Mouse (Mus musculus) gastrocnemius, postnatal 14 days (tissue): ENCODE results near the gene Med24. TPM values are rescaled to one million over a fixed set of nuclear protein-coding genes. Genes with fewer than 3 reads are reported as not detected.
"Not testable (repeated sequence)": the region's sequence is repeated elsewhere in the genome, so short reads cannot be mapped to it uniquely, and the experiment has no call there.

ENCODE experiments used
- DNase-seq: peaks from one replicate; pipeline ENCODE4 v3.0.0; 2021; ENCODE audit warnings: mixed read lengths
- intact Hi-C: fragments of 180-260 bp; cut with DNase I; formaldehyde crosslinking; loops from one replicate; pipeline ENCODE4 v1.15.1; 2025; ENCODE audit warnings: low total_unique reads
- total RNA-seq, 2 experiments: library from RNA; stranded (reverse); gene quantifications; 2 replicates each; pipeline ENCODE4 v1.2.3; 2021

Med24 gene
- total RNA-seq, 2 experiments from 2014 or later: 40.3 to 42.0 TPM

DNA sequence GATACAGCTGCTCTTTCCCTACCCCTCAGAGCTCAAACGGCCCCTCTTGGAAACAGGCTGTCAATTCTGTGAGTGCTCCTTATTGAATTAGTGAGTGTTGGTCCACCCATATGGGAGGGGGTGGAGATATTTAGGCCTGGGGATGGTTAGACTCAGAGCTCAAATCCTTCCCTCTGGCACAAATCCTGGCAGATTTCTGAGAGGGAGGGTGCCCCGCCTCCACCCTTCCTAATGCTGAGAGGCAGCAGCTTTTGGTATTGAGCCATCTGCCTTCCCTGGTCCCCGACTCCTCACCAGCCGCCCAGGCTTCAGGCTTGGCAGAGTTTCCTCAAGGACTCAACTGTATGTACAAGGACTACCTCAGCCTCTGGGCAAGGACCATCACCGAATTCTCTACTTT lies 1.9 kb upstream of the Med24 start:
- intact Hi-C loops: no loop called here
- peak; percentile 7 for DNase-seq

DNA sequence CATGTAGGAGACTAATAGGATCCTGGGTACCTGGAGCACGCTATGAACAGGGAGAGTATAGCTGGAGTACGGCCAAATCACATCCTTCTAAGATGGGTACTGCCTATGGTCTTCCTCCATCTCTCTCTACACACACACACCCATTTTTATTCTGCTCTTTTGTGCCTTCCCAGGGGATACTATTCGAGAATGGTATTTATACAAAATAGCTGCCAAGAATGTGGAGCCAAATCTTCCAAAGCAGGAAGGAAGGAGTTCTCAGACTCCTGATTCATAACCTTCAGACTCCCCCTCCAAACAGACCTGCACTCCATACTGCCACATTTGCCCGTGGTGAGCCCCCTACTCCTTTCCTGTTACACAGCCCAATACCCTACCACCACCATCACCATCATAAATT lies 1.5 kb upstream of the Med24 start:
- intact Hi-C loops: no loop called here

DNA sequence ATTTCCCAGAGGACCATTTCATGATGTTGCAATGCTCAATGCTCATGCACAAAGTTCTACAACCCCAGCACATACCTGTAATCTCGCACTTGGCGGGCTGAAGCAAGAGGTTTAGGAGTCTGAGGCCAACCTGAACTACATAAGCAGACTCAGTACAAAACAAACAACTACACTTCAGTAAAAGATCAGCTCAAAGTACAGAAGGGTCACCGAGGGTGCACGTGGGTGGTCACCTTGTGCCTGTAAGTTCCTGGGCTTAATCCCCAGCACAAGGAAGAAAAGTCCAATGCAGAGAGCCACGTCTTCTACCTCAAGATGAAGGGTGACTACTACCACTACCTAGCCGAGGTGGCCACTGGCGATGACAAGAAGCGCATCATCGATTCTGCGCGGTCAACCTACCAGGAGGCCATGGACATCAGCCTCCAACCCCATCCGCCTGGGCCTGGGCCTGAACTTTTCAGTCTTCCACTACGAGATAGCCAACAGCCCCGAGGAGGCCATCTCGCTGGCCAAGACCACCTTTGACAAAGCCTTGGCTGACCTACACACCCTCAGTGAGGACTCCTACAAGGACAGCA lies 3.2 kb downstream of the Med24 start:
- no peak for DNase-seq
- intact Hi-C loops: no loop called here

More for the DNA sequence above, 1.5 kb upstream of the Med24 start:
- DNase-seq: no peak

DNA sequence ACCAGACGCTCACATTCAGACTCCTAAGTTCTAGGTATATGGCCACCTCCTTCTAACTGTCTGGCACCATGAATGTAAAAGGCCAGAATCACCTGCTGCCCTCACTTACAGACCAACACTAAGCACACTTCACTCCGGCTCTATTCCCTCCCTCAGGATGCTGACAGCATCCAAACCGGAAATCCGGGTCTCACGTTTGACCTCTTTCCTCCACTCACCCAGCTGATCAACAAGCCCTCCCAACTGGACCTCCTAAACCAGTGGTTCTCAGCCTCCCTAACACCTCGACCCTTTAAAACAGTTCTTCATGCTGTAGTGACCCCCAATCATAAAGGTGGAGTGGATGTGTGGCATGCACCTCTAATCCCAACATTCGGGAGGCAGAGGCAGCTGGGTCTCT lies 6.1 kb downstream of the Med24 start:
- intact Hi-C loops: no loop called here

DNA sequence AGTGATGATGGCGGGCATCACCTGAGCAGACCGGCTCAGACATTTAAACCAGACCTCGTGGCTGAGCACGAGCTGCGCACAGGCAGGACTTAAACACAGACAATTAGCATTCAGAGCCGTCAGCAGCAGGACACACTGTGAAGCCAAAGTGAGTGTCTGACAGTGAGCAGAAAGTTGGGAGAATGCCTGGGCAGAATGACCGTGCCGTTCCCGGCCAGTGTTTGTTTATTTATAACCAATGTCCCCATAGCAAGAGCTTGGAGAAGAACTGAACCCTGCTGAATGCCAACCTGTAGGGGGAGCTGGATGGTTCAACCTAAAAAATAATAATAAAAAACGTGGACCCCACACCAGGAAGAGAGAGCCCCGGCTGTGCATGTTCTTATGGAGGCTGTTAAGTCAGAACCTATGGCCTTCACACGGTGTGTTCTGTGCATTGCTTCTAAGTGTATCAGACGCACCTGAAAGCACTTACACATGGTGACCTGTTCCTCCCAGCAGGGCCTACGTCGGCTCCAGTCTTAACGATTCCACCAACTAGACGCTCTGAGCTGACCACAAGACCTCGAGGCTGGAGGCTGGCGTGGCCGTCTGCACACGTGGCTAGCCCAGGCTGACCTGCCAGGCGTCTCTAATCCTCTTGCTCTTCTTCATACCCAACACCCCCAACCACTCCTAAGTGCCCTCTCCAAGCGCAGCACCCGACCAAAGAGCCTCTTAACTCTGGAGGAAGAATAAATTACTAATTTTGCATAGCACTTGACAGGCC lies 7.6 kb downstream of the Med24 start:
- intact Hi-C loops: no loop called here
- peak; percentile 83 for DNase-seq

More for the DNA sequence above, 6.1 kb downstream of the Med24 start:
- DNase-seq: no peak

DNA sequence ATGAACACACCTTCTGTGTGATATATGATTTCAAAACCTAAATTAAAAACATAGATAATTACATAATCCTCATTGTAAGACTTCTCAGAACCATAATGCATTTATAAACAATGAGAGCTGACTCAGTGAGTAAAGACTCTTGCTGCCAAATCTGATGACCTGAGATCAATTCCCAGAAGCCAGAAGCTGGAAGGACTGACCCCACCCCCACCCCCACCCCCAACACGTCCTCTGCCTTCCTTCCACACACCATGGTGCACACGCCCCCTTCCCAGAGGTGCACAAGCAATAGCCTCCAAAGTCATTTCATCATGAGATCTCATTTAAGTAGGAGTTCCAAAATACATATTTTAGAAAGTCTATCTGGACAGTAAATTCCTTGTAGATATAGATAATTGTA lies 8.5 kb downstream of the Med24 start:
- DNase-seq: no peak
- intact Hi-C loops: no loop called here

DNA sequence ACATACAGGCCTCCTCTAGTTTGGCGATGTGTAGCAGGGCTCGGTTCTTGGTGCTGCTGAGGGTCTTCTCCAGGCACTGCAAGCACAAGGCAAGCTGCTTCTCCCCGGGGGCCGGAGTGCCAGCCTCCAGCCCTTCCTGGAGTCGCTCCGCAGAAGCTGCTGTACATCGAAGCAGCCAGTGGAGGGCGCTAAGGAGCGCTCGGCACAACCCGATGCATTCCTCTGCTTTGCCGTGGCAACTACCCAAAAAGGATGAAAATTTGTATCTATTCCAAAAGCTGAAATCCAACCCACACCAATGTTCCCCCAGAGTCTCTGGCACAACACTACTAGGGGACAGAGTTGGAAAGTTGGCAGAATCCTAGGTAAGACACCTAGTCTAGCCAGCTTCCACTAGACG lies 11.3 kb downstream of the Med24 start:
- intact Hi-C loops: no loop called here

DNA sequence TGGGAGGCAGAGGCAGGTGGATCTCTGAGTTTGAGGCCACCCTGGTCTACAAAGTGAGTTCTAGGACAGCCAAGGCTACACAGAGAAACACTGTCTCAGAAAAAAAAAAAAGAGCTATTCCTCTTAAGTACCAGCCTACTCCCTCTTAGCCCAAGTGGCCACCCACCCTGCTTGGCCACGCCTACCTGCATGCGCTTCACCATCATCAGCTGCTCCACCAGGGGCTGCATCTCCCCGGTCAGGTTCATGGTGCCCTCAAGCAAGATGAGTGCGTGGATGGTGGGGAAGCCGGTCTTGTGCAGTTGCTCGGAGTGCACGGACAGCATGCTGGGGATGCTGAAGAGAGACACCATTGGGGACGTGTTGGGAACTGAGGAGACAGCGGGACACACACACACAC lies 13.3 kb downstream of the Med24 start:
- intact Hi-C loops: no loop called here
- no peak for DNase-seq

More for the DNA sequence above, 11.3 kb downstream of the Med24 start:
- peak; percentile 83 for DNase-seq

DNA sequence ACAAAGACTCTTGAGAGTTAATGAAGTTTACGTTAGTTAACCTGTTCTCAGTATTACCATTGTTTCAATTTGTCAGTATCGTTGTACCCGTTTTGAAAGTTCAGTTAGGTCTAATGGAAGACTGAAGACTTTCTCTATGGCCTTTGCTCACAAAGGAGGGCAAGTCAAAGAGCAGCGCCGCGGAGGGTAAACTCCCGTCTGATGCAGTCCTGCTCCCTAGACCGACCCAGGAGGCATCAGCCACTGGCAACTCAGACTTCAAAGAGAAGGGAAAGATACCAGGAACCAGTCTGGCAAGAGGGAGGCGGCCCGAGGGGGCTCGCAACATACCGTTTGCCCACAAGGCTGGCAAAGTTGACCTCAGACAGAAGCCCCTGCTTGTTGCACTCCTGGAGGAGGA lies 15.5 kb downstream of the Med24 start:
- no peak for DNase-seq
- intact Hi-C loops: no loop called here

DNA sequence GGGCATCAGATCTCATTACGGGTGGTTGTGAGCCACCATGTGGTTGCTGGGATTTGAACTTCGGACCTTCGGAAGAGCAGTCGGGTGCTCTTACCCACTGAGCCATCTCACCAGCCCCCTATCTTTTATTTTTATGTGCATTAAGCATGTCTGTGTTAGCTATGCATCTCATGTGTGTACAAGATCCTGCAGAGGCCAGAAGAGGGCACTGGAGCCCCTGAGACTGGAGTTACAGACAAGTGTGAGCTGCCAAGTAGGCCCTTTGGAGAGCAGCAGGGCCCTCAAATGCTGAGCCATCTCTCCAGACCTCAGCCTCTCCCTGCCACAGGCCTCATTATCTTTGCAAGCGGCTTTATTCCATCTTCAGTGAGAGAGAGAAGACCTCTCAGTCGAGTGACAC lies 17.2 kb downstream of the Med24 start:
- intact Hi-C loops: not testable (repeated sequence)

DNA sequence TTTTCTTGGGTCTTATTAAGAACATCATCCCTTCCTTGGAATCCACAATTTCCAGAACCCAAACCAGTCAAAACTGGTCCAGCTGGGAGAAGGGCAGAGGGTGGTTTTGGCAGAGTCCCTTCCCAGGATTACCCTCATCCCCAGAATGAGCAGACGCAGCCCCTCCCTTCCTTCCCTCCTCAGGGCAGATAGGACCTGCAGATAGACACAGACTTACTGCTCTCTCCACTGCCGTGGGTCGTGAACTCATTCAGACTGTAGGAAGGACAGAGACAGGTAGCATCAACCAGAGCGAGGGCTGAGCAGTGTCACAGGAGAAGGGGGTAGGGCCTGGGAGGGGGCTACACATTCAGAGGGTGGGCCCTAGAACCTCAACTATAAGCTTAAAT lies 18.2 kb downstream of the Med24 start:
- intact Hi-C loops: no loop called here
- DNase-seq: no peak

More for the DNA sequence above, 17.2 kb downstream of the Med24 start:
- DNase-seq: not testable (repeated sequence)

DNA sequence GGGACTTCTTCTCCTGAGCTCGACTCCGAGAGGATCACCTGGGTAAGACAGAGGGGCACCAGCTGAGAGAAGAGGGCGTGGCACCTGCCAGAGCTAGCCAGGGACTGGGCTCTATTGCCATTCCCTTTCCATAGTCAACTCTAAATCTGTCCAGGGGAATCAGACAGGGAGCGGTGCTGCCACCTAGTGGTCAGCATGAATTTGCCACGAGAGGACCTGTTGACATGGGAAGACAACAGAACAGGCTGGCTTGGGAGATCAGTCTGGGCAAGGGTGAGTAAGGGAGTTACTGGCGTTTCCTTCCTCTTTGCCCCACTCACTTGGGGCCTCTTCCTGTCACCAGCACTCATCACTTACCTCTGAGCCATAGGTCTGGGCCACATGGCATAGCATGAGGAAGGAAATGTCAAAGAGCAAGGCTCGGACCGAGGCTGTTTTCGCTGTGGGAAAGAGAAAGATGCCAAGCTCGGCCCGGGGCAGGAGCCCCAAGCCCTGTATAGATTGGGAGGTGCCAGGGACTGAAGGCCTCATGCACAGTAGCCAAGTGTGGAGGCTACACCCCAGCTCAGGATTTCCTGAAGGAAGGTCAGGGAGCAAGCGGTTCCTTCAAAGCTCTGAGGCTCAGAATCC lies 18.7 kb downstream of the Med24 start:
- DNase-seq: peak; percentile 82
- intact Hi-C loops: no loop called here

DNA sequence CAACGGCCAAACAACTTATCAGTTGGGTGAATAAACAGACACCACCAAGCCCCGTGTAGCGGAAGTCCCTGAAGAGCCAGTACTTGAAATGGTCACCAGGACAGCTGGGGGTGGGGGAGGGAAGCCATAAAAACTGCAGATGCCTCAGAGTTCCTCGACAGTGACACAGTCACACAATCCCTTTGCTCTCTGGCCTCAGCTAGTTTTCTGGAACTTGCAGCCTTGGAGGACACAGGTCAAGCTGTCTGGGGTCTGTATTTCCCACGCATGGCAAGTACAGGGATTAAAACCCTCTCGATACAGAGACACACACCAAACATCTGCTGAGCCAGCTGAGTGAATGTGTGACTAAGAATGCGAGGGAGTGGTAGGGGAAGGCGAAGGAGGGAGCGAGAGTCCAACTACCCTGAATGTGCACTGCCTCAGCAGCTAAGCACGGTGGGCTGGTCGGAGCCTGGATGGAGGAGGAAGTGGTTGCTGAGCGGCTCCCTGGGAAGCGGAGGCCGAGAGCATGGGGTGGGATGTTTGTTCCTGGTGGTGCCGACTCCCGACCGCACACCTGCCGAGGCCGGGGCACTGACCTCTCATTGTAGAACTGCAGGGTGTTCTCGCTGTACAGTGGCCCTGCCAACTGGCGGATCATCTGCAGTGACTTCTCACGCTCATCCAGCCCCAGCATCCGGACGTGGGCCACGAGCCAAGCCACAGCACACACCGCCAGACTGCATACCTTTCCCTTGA lies 20.1 kb downstream of the Med24 start:
- peak; percentile 42 for DNase-seq
- intact Hi-C loops: loop anchor here (10.0 kb wide), 1 partner anchor 196 kb away; the partner anchor contains the start of gene Cdc6

DNA sequence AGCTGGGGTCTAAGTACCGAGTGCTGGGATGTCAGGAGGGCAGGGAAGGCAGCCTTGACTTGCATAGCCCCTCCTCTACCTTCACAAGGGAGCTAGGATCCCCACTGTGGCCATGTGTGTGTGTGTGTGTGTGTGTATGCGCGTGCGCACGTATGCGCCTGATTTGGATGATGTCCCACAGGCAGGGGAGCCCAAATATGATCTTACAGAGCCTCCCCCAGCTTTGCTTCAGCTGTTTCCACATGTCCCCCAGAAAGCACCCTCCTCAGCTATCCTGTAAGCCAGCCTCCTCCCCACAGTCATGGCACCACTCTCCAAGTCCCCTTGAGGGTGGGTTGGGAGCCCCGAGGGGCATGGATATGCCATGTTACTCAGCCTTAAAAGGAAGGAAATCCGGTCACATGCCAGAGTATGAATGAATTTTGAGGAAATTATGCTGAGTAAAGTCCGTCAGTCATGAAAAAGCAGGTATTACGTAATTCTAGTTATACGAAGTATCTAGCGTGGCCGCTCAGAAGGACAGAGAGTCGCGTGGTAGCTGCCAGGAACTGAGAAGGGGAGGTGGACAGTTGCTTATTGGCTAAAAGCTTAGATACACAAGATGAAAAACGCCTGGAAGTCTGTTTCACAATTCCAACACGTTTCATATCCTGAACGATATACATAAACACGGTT lies 20.8 kb downstream of the Med24 start:
- DNase-seq: no peak
- intact Hi-C loops: loop anchor here (10.0 kb wide), 1 partner anchor 196 kb away; the partner anchor contains the start of gene Cdc6

DNA sequence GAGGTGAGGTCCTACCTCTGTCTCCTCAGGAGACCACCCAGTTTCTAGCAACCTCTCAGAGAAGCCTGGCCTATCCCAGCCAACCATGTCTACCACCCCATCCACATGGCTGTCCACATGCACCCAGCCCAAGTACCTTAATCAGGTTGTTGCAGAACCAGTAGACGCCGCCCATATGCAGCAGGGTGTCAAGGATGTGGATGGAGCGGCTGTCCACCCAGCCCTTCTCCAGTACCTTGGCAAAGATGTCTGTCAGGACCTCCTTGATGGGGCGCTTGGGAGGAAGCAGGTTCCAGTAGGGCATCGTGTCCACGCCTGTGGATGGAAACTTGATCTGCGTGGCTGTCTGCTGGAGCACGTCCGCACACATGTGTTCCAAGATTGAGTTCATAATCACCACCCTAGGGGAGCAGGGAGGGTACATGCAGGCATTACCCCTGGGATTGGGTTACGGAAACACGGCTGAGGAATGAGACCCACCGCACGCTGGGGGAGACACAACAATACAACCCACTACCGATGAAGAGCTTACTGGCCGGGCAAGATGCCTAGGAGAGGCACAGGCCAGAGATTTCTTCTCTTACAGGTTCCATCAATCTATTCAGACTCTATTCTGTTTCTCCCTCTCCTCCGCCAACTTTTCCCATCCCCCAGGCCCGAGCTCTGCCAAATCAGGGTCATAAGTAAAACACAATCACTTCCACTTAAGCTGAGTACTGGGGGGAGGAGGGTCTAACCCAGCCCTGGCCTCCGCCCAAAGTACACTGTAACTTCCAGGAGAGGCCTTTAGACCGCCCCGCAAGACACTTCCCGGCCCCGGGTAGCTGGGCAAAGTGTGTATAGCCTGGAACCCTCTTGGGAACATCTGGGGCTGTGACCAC lies 21.6 kb downstream of the Med24 start:
- DNase-seq: peak; percentile 63
- intact Hi-C loops: loop anchor here (10.0 kb wide), 1 partner anchor 197 kb away; the partner anchor contains the start of gene Cdc6

DNA sequence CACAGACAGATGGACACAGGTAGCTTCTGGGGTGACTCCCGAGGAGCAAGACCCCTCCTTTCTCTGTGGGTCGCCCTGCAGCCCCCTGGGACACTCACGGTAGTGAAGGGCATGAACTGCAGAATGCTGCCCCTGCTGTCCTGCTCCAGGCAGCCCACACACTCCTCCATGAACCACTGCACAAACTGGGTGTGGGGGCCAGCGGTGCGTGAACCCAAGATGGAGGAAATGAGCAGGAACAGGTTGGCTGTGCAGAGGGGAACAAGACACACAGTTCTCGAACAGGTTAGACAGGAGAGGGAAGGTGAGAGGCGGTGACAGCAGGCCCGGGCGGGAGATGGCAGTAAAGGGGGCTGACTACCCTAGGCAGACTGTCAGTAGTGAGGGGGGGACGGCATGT lies 24.2 kb downstream of the Med24 start:
- intact Hi-C loops: loop anchor here (10.0 kb wide), 1 partner anchor 200 kb away; the partner anchor contains the start of gene Cdc6
- no peak for DNase-seq

DNA sequence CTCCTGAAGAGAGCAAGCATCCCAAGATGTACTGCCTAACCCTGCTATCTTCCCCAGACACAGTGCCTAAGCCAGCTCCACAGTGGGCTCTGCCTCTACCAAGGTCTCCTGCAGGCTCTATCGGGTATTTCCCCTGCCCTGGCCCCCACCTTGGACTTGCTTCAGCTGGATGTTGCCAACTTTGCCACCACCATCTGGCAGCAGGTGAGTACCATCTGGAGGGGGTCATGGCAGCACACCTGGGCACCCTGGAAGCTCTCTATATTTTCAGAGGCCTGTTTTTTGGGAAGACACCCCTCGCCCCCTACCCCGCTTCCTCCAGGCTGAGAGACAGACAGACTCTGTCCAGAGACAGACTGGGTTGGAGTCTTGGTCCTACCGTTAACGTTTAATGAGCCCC lies 26.9 kb downstream of the Med24 start:
- DNase-seq: no peak
- intact Hi-C loops: loop anchor here (5.0 to 10.0 kb wide), 2 partner anchors 125 to 202 kb away; partner anchors contain the start of gene Cdc6

DNA sequence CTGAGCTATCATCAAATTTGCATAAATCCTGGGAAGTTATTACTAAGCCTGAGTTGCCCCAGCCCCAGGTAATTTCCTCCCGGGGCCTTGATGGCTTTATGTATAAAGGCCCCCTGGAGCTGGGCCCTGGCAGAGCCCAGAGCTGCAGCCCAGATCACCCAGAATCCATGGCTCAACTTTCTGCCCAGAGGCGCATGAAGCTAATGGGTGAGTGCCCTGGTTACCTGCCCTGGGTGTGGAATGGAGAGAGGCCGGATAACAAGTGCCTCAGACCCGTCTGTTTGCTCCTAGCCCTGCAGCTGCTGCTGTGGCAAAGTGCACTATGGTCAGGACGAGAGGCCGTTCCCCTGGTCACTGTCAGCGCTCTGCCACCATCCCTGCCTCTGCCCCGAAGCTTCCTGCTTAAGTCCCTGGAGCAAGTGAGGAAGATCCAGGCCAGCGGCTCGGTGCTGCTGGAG lies 28.0 kb downstream of the Med24 start, which contains the start of gene Csf3:
Gene Csf3 (plus strand): TSS at position 51 of the 458 bp plus-strand sequence.
- peak; percentile 3 for DNase-seq
- intact Hi-C loops: loop anchor here (5.0 to 10.0 kb wide), 2 partner anchors 126 to 204 kb away; partner anchors contain the start of gene Cdc6
